Mouse (Mus musculus) large intestine, adult 2 months (tissue): ENCODE data around the gene Ttll7. TPM values are rescaled to one million over a fixed set of nuclear protein-coding genes. Genes with fewer than 3 reads are reported as not detected.

ENCODE experiments used
- DNase-seq: peaks from one replicate; pipeline ENCODE4 v3.0.0-alpha.2; 2012; ENCODE audit warnings: low read depth, low spot score
- WGBS: fragments of 180-500 bp; shearing (Covaris S2); methylation state at CpG from one replicate; pipeline ENCODE4 v1.1.7; 2018; 5-methylcytosine and 5-hydroxymethylcytosine counted together
- polyA plus RNA-seq: library from polyadenylated mRNA; depleted of rRNA; stranded (reverse); fragments of >200 nt; gene quantifications from 2 replicates; pipeline ENCODE4 v1.2.3, GENCODE M21; 2012

Ttll7 gene
- polyA plus RNA-seq, 1 experiment, result 1.4 TPM

GRCm38 (mm10) chr3:146905606-146906005 lies 53.4 kb downstream of the Ttll7 start:
- 76% methylated on average over 3 of the region's 3 CpGs for WGBS
- no peak for DNase-seq

GRCm38 (mm10) chr3:146908922-146909321 lies 56.8 kb downstream of the Ttll7 start:
- 79% methylated on average over 5 of the region's 5 CpGs for WGBS
- DNase-seq, result no peak

- WGBS, result 93% methylated on average over 12 of the region's 12 CpGs
- DNase-seq, result no peak
Measured at GRCm38 (mm10) chr3:146913107-146913506, 60.9 kb downstream of the Ttll7 start.

GRCm38 (mm10) chr3:146914798-146915197 lies 62.6 kb downstream of the Ttll7 start:
- 4% methylated on average over 12 of the region's 12 CpGs for WGBS
- peak; percentile 48 for DNase-seq

- 50% methylated on average over 8 of the region's 8 CpGs for WGBS
- DNase-seq, result no peak
Measured at GRCm38 (mm10) chr3:146917891-146918290, 65.7 kb downstream of the Ttll7 start.

GRCm38 (mm10) chr3:146918323-146918722 lies 66.2 kb downstream of the Ttll7 start:
- no peak for DNase-seq
- 74% methylated on average over 11 of the region's 11 CpGs for WGBS

GRCm38 (mm10) chr3:146927311-146928015 lies 75.3 kb downstream of the Ttll7 start:
- 70% methylated on average over 6 of the region's 6 CpGs for WGBS
- no peak for DNase-seq

- DNase-seq, result no peak
- WGBS, result 89% methylated on average over 7 of the region's 7 CpGs
Measured at GRCm38 (mm10) chr3:146928141-146928540, 76.0 kb downstream of the Ttll7 start.

- 82% methylated on average over 5 of the region's 5 CpGs for WGBS
- no peak for DNase-seq
Measured at GRCm38 (mm10) chr3:146929011-146929410, 76.8 kb downstream of the Ttll7 start.

GRCm38 (mm10) chr3:146931190-146931589 lies 79.0 kb downstream of the Ttll7 start:
- 90% methylated on average over 9 of the region's 9 CpGs for WGBS
- DNase-seq, result no peak

- no peak for DNase-seq
- WGBS, result 64% methylated on average over 5 of the region's 5 CpGs
Measured at GRCm38 (mm10) chr3:146932506-146932905, 80.3 kb downstream of the Ttll7 start.

- no peak for DNase-seq
- 69% methylated on average over 4 of the region's 4 CpGs for WGBS
Measured at GRCm38 (mm10) chr3:146936888-146937287, 84.7 kb downstream of the Ttll7 start.

- DNase-seq, result no peak
- WGBS, result 33% methylated on average over 21 of the region's 21 CpGs
Measured at GRCm38 (mm10) chr3:146939391-146940250, 87.5 kb downstream of the Ttll7 start.

- DNase-seq, result no peak
- 92% methylated on average over 2 of the region's 2 CpGs for WGBS
Measured at GRCm38 (mm10) chr3:146943101-146943500, 90.9 kb downstream of the Ttll7 start.

- DNase-seq, result no peak
- WGBS, result 32% methylated on average over 2 of the region's 2 CpGs
Measured at GRCm38 (mm10) chr3:146945342-146945741, 93.2 kb downstream of the Ttll7 start.

- under 1% methylated on average over 13 of the region's 13 CpGs for WGBS
- peak; percentile 36 for DNase-seq
Measured at GRCm38 (mm10) chr3:146945887-146946286, 93.7 kb downstream of the Ttll7 start.

GRCm38 (mm10) chr3:146946641-146947040 lies 94.5 kb downstream of the Ttll7 start:
- WGBS, result 82% methylated on average over 8 of the region's 8 CpGs
- no peak for DNase-seq

- 88% methylated on average over 8 of the region's 8 CpGs for WGBS
- DNase-seq, result no peak
Measured at GRCm38 (mm10) chr3:146956792-146957191, 104.6 kb downstream of the Ttll7 start.

GRCm38 (mm10) chr3:146962838-146963237 lies 110.7 kb downstream of the Ttll7 start:
- DNase-seq, result no peak

GRCm38 (mm10) chr3:146964384-146964783 lies 112.2 kb downstream of the Ttll7 start:
- no peak for DNase-seq
- WGBS, result 83% methylated on average over 3 of the region's 3 CpGs

GRCm38 (mm10) chr3:146967242-146967641 lies 115.1 kb downstream of the Ttll7 start:
- WGBS, result 65% methylated on average over 7 of the region's 7 CpGs
- DNase-seq, result no peak
